Mouse (Mus musculus): ENCODE measurements around the gene Cpt1b.

The Cpt1b gene

DNA sequence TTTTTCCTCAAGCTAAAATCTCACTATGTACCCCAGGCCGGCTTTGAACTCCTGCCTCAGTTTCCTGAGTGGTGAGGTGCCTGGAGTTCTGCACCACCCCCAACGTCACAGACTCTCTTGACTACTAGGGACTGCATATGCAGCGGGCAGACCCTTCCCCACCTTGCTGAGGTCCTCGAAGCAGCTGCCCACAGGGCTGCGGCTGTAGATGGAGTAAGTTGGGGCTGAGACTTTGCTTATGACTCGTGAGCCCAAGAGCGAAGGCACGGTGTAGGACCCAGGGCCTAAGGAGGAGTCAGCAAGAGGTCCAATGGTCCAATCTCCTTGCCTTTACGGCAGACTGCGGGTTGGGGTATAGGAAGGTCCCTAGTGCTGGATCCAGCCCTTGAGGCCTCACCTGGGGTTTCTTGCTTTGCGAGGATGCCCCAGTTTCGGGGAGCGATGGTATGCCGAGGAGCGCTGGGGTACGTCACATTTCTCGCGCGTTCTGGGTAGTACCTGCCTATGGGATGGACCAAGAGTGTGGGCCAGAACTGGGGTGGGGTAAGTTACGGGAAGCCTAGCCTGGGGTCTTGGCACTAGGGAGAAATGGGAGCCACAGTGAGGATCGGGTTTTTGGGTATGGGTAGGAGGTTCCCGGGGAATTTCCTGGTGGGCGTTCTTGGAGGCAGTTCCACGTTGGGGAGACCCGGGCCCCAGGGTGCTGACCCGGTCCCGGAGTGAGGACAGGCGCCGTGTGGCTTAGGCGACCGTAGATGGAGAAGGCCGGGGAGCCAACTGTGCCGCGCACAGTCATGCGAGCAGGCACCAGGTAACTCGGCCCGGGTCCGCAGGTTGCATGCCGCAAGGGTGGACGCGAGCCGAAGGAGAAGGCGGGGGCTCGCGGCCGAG lies 47.5 kb downstream of the Cpt1b start:
- peak; percentile 21 for DNase-seq

- no peak for DNase-seq
Observed at GRCm38 (mm10) chr15:89377362-89377761, 48.3 kb downstream of the Cpt1b start.

- DNase-seq, result no peak
Observed at GRCm38 (mm10) chr15:89376957-89377356, 48.7 kb downstream of the Cpt1b start, which contains the start of gene Tymp. Gene Tymp (minus strand): TSS chr15:89377039.

DNA sequence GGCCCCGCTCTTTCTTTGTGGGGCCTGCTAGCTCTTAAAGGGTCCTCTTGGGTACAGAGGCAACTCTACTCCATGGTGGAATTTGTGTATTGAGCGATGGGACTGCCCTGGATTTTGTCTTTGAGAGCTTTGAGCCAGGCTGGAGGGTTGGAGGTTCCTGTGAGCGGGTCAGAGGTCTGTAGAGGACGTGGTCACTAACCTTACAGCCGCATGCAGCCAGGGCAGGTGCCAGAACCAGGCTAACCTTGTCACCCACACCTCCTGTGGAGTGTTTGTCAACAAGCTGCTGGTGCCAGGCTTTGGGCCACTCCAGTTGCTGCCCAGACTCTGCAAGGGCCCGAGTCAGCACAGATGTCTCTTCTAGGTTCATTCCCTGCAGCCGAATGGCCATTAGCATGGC lies 49.6 kb downstream of the Cpt1b start:
- no peak for DNase-seq

GRCm38 (mm10) chr15:89374801-89375534 lies 50.7 kb downstream of the Cpt1b start:
- DNase-seq, result no peak

- no peak for DNase-seq
Observed at GRCm38 (mm10) chr15:89374340-89374739, 51.3 kb downstream of the Cpt1b start.

DNA sequence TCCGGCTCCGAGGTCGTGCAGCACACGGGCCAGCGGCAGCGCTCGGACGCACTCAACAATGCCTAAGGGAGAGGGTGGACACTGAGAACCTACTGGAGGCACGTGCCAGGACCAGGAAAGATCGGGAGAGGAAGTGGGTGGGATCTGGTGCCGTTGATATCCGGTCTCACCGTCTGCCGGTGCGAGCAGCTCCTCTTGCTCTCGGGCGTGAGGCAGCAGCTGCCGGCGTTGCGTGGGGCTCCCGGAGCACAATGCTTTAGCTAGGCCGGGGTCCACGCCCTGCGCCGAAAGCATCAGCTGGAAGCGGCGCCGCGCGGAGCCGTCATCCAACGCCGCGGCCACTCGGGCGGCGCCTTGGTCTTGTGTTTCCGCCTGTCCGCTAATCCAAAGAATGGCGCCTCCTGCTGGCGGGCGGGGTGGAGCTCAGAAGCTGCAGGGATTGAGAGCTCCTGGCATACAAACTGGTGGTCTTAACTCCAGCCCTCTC lies 51.9 kb downstream of the Cpt1b start, which contains the start of gene Sco2:
Gene Sco2, minus strand, starts transcription at position 85 of the 487 bp plus-strand sequence.
- DNase-seq, result peak; percentile 92

DNA sequence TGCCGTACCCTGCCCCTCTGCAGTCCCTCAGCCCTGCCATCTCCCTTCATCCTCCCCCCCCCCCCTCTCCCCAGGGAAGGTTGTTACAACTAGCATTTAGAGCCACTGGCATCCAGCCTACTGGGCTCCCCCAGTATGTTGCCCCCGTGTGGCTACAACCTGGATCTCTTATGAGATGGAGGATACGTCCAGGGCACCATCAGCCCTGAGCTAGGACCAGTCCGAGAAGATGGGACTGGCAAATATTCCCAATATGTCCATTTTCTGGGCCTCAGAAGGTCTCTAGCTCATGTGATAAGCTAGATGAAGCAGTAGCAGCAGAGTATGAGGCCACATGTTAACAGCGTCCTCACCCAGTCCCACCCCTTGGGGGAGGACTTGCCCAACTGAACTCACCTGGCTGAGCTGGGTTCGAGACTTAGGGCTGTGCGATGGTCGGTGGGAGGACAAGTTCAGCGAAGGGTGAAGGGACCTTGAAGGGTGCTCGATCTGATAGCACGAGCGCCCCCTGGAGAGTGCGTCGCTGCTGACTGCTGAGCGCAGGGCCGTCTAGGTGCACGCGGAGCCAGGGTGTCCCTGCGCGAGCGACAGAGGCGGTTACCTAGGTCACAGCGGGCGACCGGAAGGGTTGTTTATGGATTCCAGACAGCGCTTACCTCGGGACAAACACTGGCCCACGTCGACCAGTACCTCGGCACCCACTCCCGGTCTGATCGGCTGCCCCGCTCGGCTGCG lies 52.5 kb downstream of the Cpt1b start:
- DNase-seq, result peak; percentile 89

DNA sequence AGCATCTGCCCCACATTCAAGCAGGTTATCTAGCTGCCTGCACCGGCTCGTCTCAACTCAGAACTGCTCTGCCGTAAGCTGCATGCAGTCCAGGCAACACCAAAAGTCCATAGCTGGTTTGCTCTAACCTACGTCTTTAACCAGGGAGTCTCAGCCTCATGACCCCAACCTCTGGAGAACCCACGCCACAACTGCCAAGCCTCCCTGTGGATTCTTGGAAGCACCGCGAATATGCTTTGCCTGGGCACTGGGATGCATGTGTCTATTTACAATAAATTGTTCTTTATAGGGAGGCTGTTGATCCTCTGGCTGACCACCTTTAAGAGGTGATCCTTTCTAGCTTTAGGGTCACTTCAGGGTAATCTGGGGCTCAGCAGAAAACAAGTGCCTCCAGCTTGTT lies 53.1 kb downstream of the Cpt1b start:
- no peak for DNase-seq

- DNase-seq, result no peak
Observed at GRCm38 (mm10) chr15:89372068-89372467, 53.6 kb downstream of the Cpt1b start.
